Mouse (Mus musculus) hindbrain, embryonic 12.5 days (tissue): ENCODE data around the gene Plekhg6. TPM values are rescaled to one million over a fixed set of nuclear protein-coding genes. Genes with fewer than 3 reads are reported as not detected.

Experiments
- ATAC-seq: fragments of 200-750 bp; cut with Nextera tagmentation; 2 replicates; pipeline ENCODE4 v1.8.0; 2017; ENCODE audit warnings: moderate TSS enrichment; ENCODE audit not compliant: low FRiP score
- H3K27ac ChIP-seq: fragments of 300-500 bp; sonication (generic); 2 replicates; pipeline ENCODE4 v1.5.1; 2016; ENCODE audit warnings: mild to moderate bottlenecking
- H3K27me3 ChIP-seq: fragments of 300-500 bp; sonication (generic); 2 replicates; pipeline ENCODE4 v1.6.1; 2016; ENCODE audit warnings: mild to moderate bottlenecking
- H3K36me3 ChIP-seq: fragments of 300-500 bp; sonication (generic); 2 replicates; pipeline ENCODE4 v1.6.1; 2016; ENCODE audit warnings: mild to moderate bottlenecking
- H3K4me1 ChIP-seq: fragments of 300-500 bp; sonication (generic); 2 replicates; pipeline ENCODE4 v1.6.1; 2016
- H3K4me2 ChIP-seq: fragments of 300-500 bp; sonication (generic); replicated peaks from 2 replicates; pipeline ENCODE4 v1.6.1; 2016; ENCODE audit warnings: mild to moderate bottlenecking
- H3K4me3 ChIP-seq: fragments of 300-500 bp; sonication (generic); 2 replicates; pipeline ENCODE4 v1.5.1; 2016; ENCODE audit warnings: mild to moderate bottlenecking
- H3K9ac ChIP-seq: fragments of 300-500 bp; sonication (generic); 2 replicates; pipeline ENCODE4 v1.6.1; 2016; ENCODE audit warnings: mild to moderate bottlenecking, moderate library complexity
- H3K9me3 ChIP-seq: fragments of 300-500 bp; sonication (generic); replicated peaks from 2 replicates; pipeline ENCODE4 v1.6.1; 2016; ENCODE audit warnings: mild to moderate bottlenecking
- WGBS: fragments of 180-500 bp; shearing (Covaris S2); methylation state at CpG from one replicate; pipeline ENCODE4 v1.1.7; 2016; 5-methylcytosine and 5-hydroxymethylcytosine counted together
- polyA plus RNA-seq: library from polyadenylated mRNA; unstranded; fragments of >200 nt; fragmentation: Nextera tagmentation; extraction: Ambion mirVana; gene quantifications from 2 replicates; pipeline ENCODE4 v1.2.1, GENCODE M21; 2016

The Plekhg6 gene
- polyA plus RNA-seq, 1 experiment from 2014 or later: 0.18 TPM

- H3K4me3 ChIP-seq: no peak overlapping the region
- H3K9me3 ChIP-seq: 0 out of 2 replicates have a peak, but pooled peaks cover 3% of the 10 kb centered on the region
- H3K27ac ChIP-seq: no peak overlapping the region
- H3K36me3 ChIP-seq: no peaks in the 10 kb centered on the region
- H3K4me1 ChIP-seq: no peaks in the 10 kb centered on the region; the same call in 1 of the 2 replicates
- no peak overlapping the region for H3K4me2 ChIP-seq
- 77% methylated on average over 9 of the region's 9 CpGs for whole genome bisulfite sequencing
- ATAC-seq: no peak
- peaks cover 5% of the 10 kb centered on the region; the same call in 1 of the 2 replicates for H3K27me3 ChIP-seq
- no peak overlapping the region for H3K9ac ChIP-seq
Measured at GRCm38 (mm10) chr6:125413326-125413725, 32.7 kb upstream of the Plekhg6 start.

- H3K4me1 ChIP-seq: no peaks in the 10 kb centered on the region; the same call in 1 of the 2 replicates
- no peak for ATAC-seq
- H3K9ac ChIP-seq: no peak overlapping the region
- no peak overlapping the region for H3K4me2 ChIP-seq
- H3K27ac ChIP-seq: no peak overlapping the region
- no peaks in the 10 kb centered on the region for H3K36me3 ChIP-seq
- WGBS: 96% methylated on average over 6 of the region's 6 CpGs
- 0 out of 2 replicates have a peak, but pooled peaks cover 3% of the 10 kb centered on the region for H3K9me3 ChIP-seq
- H3K4me3 ChIP-seq: no peak overlapping the region
- H3K27me3 ChIP-seq: no peaks in the 10 kb centered on the region
Measured at GRCm38 (mm10) chr6:125411661-125412060, 31.1 kb upstream of the Plekhg6 start.

DNA sequence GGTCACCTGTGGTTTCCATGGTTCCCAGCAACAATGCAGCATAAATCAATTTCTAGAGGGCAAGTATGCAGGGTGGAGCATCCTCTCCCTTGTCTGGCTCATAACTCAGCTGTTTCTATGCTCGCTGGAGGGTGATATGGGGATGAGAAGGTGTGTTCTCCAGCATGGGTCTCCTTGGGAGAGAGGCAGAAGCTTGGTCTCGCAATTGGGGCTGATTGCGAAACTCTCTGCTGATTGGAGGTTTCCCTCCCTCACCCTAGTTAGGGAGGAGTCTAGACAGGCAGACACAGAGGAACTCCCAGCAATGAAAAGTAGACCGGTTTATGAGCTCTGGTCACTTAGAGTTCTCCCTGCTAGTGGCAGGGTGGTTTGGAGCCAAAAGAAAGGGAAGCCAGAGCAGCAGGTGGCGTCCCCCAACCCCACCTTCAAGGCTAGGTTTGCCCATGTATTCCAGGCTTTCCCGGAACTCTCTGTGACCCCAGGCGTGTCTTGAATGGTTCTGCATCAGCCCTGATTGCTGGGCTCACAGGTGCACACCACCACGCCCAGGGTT, 30.5 kb upstream of the Plekhg6 start:
- H3K27me3 ChIP-seq: no peaks in the 10 kb centered on the region
- H3K9me3 ChIP-seq: 0 out of 2 replicates have a peak, but pooled peaks cover 3% of the 10 kb centered on the region
- H3K27ac ChIP-seq: no peak overlapping the region
- H3K4me2 ChIP-seq: no peak overlapping the region
- 74% methylated on average over 8 of the region's 8 CpGs for WGBS
- H3K4me1 ChIP-seq: no peaks in the 10 kb centered on the region; the same call in 1 of the 2 replicates
- no peak overlapping the region for H3K9ac ChIP-seq
- no peak for ATAC-seq
- H3K4me3 ChIP-seq: no peak overlapping the region
- H3K36me3 ChIP-seq: no peaks in the 10 kb centered on the region

DNA sequence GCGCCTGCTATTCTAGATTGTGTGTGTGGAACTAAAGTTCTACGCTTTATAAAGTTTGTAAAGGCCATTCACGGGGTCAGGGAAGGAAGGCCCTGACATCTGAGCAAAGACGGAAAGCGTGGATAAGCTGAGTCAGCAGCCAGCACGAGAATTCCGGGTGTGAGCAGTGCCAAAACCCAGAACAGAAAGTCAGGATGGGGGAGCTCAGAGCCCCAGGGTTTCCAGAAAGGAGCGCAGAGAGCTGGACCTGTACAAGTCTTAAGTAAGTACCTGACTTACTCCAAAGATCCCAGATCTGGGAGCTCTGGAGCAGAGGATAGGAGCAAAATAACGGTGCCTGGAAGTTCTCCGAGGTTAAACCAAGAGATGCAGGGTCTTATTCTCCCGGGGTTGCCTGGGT, 30.0 kb upstream of the Plekhg6 start:
- H3K9ac ChIP-seq: no peak overlapping the region
- no peak overlapping the region for H3K4me2 ChIP-seq
- no peak for ATAC-seq
- WGBS: 70% methylated on average over 11 of the region's 11 CpGs
- H3K36me3 ChIP-seq: no peaks in the 10 kb centered on the region
- H3K4me3 ChIP-seq: no peak overlapping the region
- H3K4me1 ChIP-seq: no peaks in the 10 kb centered on the region; the same call in 1 of the 2 replicates
- H3K27ac ChIP-seq: no peak overlapping the region
- 0 out of 2 replicates have a peak, but pooled peaks cover 3% of the 10 kb centered on the region for H3K9me3 ChIP-seq
- no peaks in the 10 kb centered on the region for H3K27me3 ChIP-seq

DNA sequence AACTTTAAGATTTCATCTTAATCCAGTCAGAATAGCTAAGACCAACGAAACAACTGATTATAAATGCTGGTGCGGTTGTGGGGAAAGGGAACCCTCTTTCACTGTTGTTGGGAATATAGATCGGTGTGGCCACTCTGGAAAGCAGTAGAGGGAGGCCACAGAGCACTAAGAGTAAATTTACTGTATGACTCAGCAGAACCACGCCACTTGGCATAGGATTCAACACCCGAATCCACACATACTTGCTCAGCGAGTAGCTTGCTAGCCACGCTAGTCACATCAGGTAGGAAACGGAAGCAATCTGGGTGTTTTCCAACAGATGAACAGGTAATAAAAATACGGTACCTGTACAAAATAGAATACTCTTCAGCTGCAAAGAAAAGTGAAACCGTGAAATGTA, 27.1 kb upstream of the Plekhg6 start:
- Histone ChIP-seq H3K36me3 (no peaks in the 10 kb centered on the region), H3K27ac (no peak overlapping the region), H3K9ac (no peak overlapping the region), H3K4me3 (no peak overlapping the region), H3K4me1 (no peaks in the 10 kb centered on the region; the same call in 1 of the 2 replicates), H3K4me2 (no peak overlapping the region), H3K9me3 (0 out of 2 replicates have a peak, but pooled peaks cover 3% of the 10 kb centered on the region), H3K27me3 (no peaks in the 10 kb centered on the region)
- ATAC-seq: no peak
- 93% methylated on average over 10 of the region's 10 CpGs for WGBS

GRCm38 (mm10) chr6:125407224-125407623, 26.6 kb upstream of the Plekhg6 start:
- H3K9me3 ChIP-seq: 0 out of 2 replicates have a peak, but pooled peaks cover 3% of the 10 kb centered on the region

GRCm38 (mm10) chr6:125405461-125406382, 25.1 kb upstream of the Plekhg6 start:
- no peak overlapping the region for H3K4me2 ChIP-seq
- no peak overlapping the region for H3K4me3 ChIP-seq
- no peaks in the 10 kb centered on the region for H3K27me3 ChIP-seq
- no peak overlapping the region for H3K9ac ChIP-seq
- no peaks in the 10 kb centered on the region for H3K36me3 ChIP-seq
- H3K4me1 ChIP-seq: no peaks in the 10 kb centered on the region
- 60% methylated on average over 14 of the region's 14 CpGs for WGBS
- no peak overlapping the region for H3K27ac ChIP-seq
- no peak for ATAC-seq
- 0 out of 2 replicates have a peak, but pooled peaks cover 3% of the 10 kb centered on the region for H3K9me3 ChIP-seq

More at GRCm38 (mm10) chr6:125407224-125407623, 26.6 kb upstream of the Plekhg6 start:
- Histone ChIP-seq H3K9ac (no peak overlapping the region), H3K27me3 (no peaks in the 10 kb centered on the region), H3K36me3 (no peaks in the 10 kb centered on the region), H3K4me3 (no peak overlapping the region), H3K4me1 (no peaks in the 10 kb centered on the region; the same call in 1 of the 2 replicates), H3K4me2 (no peak overlapping the region), H3K27ac (no peak overlapping the region)
- WGBS: 86% methylated on average over 7 of the region's 7 CpGs
- ATAC-seq: no peak

DNA sequence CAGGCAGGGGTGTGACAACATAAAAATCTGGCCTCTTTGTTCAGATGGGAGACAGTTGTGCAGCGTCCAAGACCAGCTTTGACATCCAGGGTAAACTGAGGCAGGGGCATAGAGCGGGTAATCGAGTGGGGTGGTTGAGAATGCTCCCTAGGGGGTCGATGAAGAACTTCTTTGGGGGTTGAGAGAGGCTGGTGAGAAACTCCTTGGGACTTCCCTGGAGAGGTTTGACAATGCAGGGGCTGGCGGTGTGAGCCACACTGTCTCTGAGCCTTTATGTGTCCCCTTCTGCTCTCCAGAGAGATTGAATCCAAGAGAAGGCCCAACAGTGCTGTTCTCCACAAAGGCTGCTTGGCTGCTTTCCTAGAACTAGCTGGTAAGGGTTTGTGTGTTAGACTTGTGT, 9.3 kb upstream of the Plekhg6 start:
- Histone ChIP-seq H3K27ac (no peak overlapping the region), H3K4me1 (no peaks in the 10 kb centered on the region), H3K27me3 (no peaks in the 10 kb centered on the region), H3K4me2 (no peak overlapping the region), H3K9me3 (no peaks in the 10 kb centered on the region), H3K36me3 (no peaks in the 10 kb centered on the region), H3K4me3 (no peak overlapping the region), H3K9ac (no peak overlapping the region)
- no peak for ATAC-seq
- 88% methylated on average over 5 of the region's 5 CpGs for WGBS

- Histone ChIP-seq H3K4me3 (no peak overlapping the region), H3K27ac (no peak overlapping the region), H3K9ac (no peak overlapping the region), H3K27me3 (peaks cover 22% of the 10 kb centered on the region), H3K9me3 (no peaks in the 10 kb centered on the region), H3K4me1 (no peaks in the 10 kb centered on the region), H3K4me2 (no peak overlapping the region), H3K36me3 (no peaks in the 10 kb centered on the region)
- no peak for ATAC-seq
- 80% methylated on average over 6 of the region's 6 CpGs for WGBS
Measured at GRCm38 (mm10) chr6:125386080-125386479, 5.5 kb upstream of the Plekhg6 start.

GRCm38 (mm10) chr6:125385066-125385974, 4.7 kb upstream of the Plekhg6 start:
- ATAC-seq: no peak
- 65% methylated on average over 11 of the region's 11 CpGs for WGBS

DNA sequence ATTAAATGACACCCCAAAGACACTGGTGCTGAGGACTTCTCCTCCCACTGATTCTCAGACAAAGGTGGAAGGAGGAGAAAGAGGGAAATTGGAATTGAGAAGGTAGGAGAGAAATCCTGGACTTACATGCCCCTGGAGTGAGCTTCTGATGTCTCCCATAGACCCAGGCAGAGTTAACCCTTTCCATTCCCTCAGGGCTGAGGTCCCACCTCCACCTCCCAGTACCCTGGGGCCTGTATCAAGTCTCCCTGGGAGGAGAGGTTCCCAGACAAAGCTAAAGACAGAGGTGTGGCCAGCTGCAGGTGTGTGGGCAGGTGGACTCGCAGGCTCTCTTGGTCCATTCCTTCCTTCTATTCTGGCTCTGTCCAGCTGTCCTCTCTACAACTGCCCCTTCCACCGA, 1.4 kb upstream of the Plekhg6 start:
- H3K4me3 ChIP-seq: no peak overlapping the region
- no peak overlapping the region for H3K9ac ChIP-seq
- no peaks in the 10 kb centered on the region for H3K9me3 ChIP-seq
- ATAC-seq: no peak
- peaks cover 28% of the 10 kb centered on the region for H3K4me1 ChIP-seq
- H3K27ac ChIP-seq: no peak overlapping the region
- H3K27me3 ChIP-seq: peaks cover 62% of the 10 kb centered on the region
- 70% methylated on average over 2 of the region's 2 CpGs for WGBS
- no peak overlapping the region for H3K4me2 ChIP-seq
- no peaks in the 10 kb centered on the region for H3K36me3 ChIP-seq

More at GRCm38 (mm10) chr6:125385066-125385974, 4.7 kb upstream of the Plekhg6 start:
- no peaks in the 10 kb centered on the region for H3K9me3 ChIP-seq
- no peak overlapping the region for H3K4me2 ChIP-seq
- H3K4me1 ChIP-seq: peaks cover 4% of the 10 kb centered on the region
- H3K27ac ChIP-seq: no peak overlapping the region
- no peak overlapping the region for H3K9ac ChIP-seq
- no peaks in the 10 kb centered on the region for H3K36me3 ChIP-seq
- peaks cover 30% of the 10 kb centered on the region for H3K27me3 ChIP-seq
- H3K4me3 ChIP-seq: no peak overlapping the region
